Mouse (Mus musculus) lung, postnatal 0 days (tissue): ENCODE data around the gene Nrxn3. TPM values are rescaled to one million over a fixed set of nuclear protein-coding genes. Genes with fewer than 3 reads are reported as not detected.
A peak's percentile ranks its signal among the peaks of the same experiment; 100 is the strongest.

Source experiments
- ATAC-seq: fragments of 200-750 bp; cut with Nextera tagmentation; 2 replicates; pipeline ENCODE4 v1.8.0; 2017; ENCODE audit warnings: moderate library complexity
- DNase-seq: peaks from one replicate; pipeline ENCODE4 v3.0.0-alpha.2; 2016; ENCODE audit warnings: low spot score
- H3K27ac ChIP-seq: fragments of 300-500 bp; sonication (generic); 2 replicates; pipeline ENCODE4 v1.5.1; 2014; ENCODE audit warnings: antibody characterized with exemption, mild to moderate bottlenecking, low read length, mixed read lengths
- H3K27me3 ChIP-seq: fragments of 300-500 bp; sonication (generic); replicated peaks from 2 replicates; pipeline ENCODE4 v1.6.1; 2014; ENCODE audit warnings: low read length, mixed read lengths; ENCODE audit not compliant: insufficient read depth
- H3K36me3 ChIP-seq: fragments of 300-500 bp; sonication (generic); 2 replicates; pipeline ENCODE4 v1.6.1; 2014; ENCODE audit warnings: low read length, mixed read lengths; ENCODE audit not compliant: insufficient read depth
- H3K4me1 ChIP-seq: fragments of 300-500 bp; sonication (generic); 2 replicates; pipeline ENCODE4 v1.6.1; 2014; ENCODE audit warnings: antibody characterized with exemption, low read depth, low read length, mixed read lengths; ENCODE audit not compliant: insufficient read depth
- H3K4me2 ChIP-seq: fragments of 300-500 bp; sonication (generic); replicated peaks from 2 replicates; pipeline ENCODE4 v1.6.1; 2014; ENCODE audit warnings: low read depth, mild to moderate bottlenecking, low read length, moderate library complexity, mixed read lengths
- H3K4me3 ChIP-seq: fragments of 300-500 bp; sonication (generic); 2 replicates; pipeline ENCODE4 v1.5.1; 2014; ENCODE audit warnings: low read depth, low read length
- H3K9ac ChIP-seq: fragments of 300-500 bp; sonication (generic); replicated peaks from 2 replicates; pipeline ENCODE4 v1.6.1; 2014; ENCODE audit warnings: low read depth, mild to moderate bottlenecking
- H3K9me3 ChIP-seq: fragments of 300-500 bp; sonication (generic); 2 replicates; pipeline ENCODE4 v1.6.1; 2016; ENCODE audit warnings: low read length, mixed read lengths
- CTCF ChIP-seq: IDR thresholded peaks from 2 replicates; pipeline ENCODE4 v1.5.1; 2016; ENCODE audit warnings: antibody characterized with exemption, mild to moderate bottlenecking
- EP300 ChIP-seq: IDR thresholded peaks from 2 replicates; pipeline ENCODE4 v1.6.1; 2016; ENCODE audit warnings: antibody characterized with exemption, mild to moderate bottlenecking, control low read depth
- WGBS: fragments of 180-500 bp; shearing (Covaris S2); extraction: QIAGEN DNeasy Blood & Tissue Kit; methylation state at CpG from one replicate; pipeline ENCODE4 v1.1.7; 2014; 5-methylcytosine and 5-hydroxymethylcytosine counted together
- polyA plus RNA-seq: library from polyadenylated mRNA; unstranded; fragments of >200 nt; fragmentation: Nextera tagmentation; extraction: Ambion mirVana; gene quantifications from 2 replicates; pipeline ENCODE4 v1.2.1, GENCODE M21; 2015

Nrxn3 gene
- polyA plus RNA-seq, 1 experiment from 2014 or later: 2.1 TPM

GRCm38 (mm10) chr12:89148974-89149411 lies 426.3 kb downstream of the Nrxn3 start:
- no peak overlapping the region for H3K27ac ChIP-seq
- ATAC-seq (no peak), DNase-seq (no peak)
- no peak overlapping the region for H3K4me3 ChIP-seq
- no peak overlapping the region for H3K4me2 ChIP-seq
- H3K27me3 ChIP-seq: no peaks in the 10 kb centered on the region
- no peak overlapping the region for H3K9ac ChIP-seq
- H3K4me1 ChIP-seq: no peaks in the 10 kb centered on the region
- H3K36me3 ChIP-seq: no peaks in the 10 kb centered on the region
- TF ChIP-seq EP300 (no peak), CTCF (no peak)
- no peaks in the 10 kb centered on the region for H3K9me3 ChIP-seq
- 23% methylated on average over 3 of the region's 3 CpGs for WGBS

- no peak overlapping the region for H3K4me3 ChIP-seq
- ATAC-seq (no peak), DNase-seq (no peak)
- H3K9ac ChIP-seq: no peak overlapping the region
- no peak overlapping the region for H3K4me2 ChIP-seq
- no peaks in the 10 kb centered on the region for H3K9me3 ChIP-seq
- WGBS: 50% methylated on average over 2 of the region's 2 CpGs
- H3K36me3 ChIP-seq: no peaks in the 10 kb centered on the region
- no peak overlapping the region for H3K27ac ChIP-seq
- no peak for TF ChIP-seq CTCF
- no peak for TF ChIP-seq EP300
- no peaks in the 10 kb centered on the region for H3K27me3 ChIP-seq
- H3K4me1 ChIP-seq: no peaks in the 10 kb centered on the region
Observed at GRCm38 (mm10) chr12:89149455-89149854, 426.8 kb downstream of the Nrxn3 start.

GRCm38 (mm10) chr12:89156086-89156757 lies 433.5 kb downstream of the Nrxn3 start:
- peak; percentile 56 for DNase-seq
- Histone ChIP-seq H3K4me3 (no peak overlapping the region), H3K27me3 (no peaks in the 10 kb centered on the region), H3K27ac (peak overlapping the region; percentile 59; the same call in 1 of the 2 replicates), H3K36me3 (no peaks in the 10 kb centered on the region), H3K9ac (no peak overlapping the region), H3K4me1 (no peaks in the 10 kb centered on the region), H3K4me2 (no peak overlapping the region), H3K9me3 (no peaks in the 10 kb centered on the region)
- peak; percentile 74 for ATAC-seq
- 26% methylated on average over 9 of the region's 9 CpGs for WGBS
- TF ChIP-seq EP300 (peak; percentile 16; the same call in 1 of the 2 replicates), CTCF (no peak)

- H3K27ac ChIP-seq: no peak overlapping the region
- H3K36me3 ChIP-seq: no peaks in the 10 kb centered on the region
- H3K4me3 ChIP-seq: no peak overlapping the region
- H3K27me3 ChIP-seq: no peaks in the 10 kb centered on the region
- H3K9ac ChIP-seq: no peak overlapping the region
- ATAC-seq (peak; percentile 77), DNase-seq (peak; percentile 59)
- 58% methylated on average over 8 of the region's 8 CpGs for WGBS
- no peaks in the 10 kb centered on the region for H3K9me3 ChIP-seq
- no peak overlapping the region for H3K4me2 ChIP-seq
- TF ChIP-seq CTCF (no peak), EP300 (peak; percentile 91)
- H3K4me1 ChIP-seq: no peaks in the 10 kb centered on the region
Observed at GRCm38 (mm10) chr12:89159353-89159752, 436.7 kb downstream of the Nrxn3 start.

GRCm38 (mm10) chr12:89174306-89175159 lies 451.9 kb downstream of the Nrxn3 start:
- H3K9ac ChIP-seq: no peak overlapping the region
- 73% methylated on average over 12 of the region's 12 CpGs for WGBS
- ATAC-seq: no peak

GRCm38 (mm10) chr12:89179970-89180666 lies 457.4 kb downstream of the Nrxn3 start:
- Histone ChIP-seq H3K9ac (no peak overlapping the region), H3K9me3 (no peaks in the 10 kb centered on the region), H3K36me3 (no peaks in the 10 kb centered on the region), H3K4me2 (no peak overlapping the region), H3K27me3 (no peaks in the 10 kb centered on the region), H3K4me1 (no peaks in the 10 kb centered on the region), H3K4me3 (no peak overlapping the region), H3K27ac (no peak overlapping the region)
- ATAC-seq (no peak; the same call in 1 of the 2 replicates), DNase-seq (peak; percentile 10)
- 39% methylated on average over 13 of the region's 13 CpGs for WGBS
- no peak for TF ChIP-seq CTCF
- no peak for TF ChIP-seq EP300

More at GRCm38 (mm10) chr12:89174306-89175159, 451.9 kb downstream of the Nrxn3 start:
- no peak for DNase-seq
- TF ChIP-seq CTCF: no peak
- TF ChIP-seq EP300: no peak
- H3K27me3 ChIP-seq: no peaks in the 10 kb centered on the region
- H3K4me2 ChIP-seq: no peak overlapping the region
- no peaks in the 10 kb centered on the region for H3K36me3 ChIP-seq
- H3K4me1 ChIP-seq: no peaks in the 10 kb centered on the region
- H3K9me3 ChIP-seq: no peaks in the 10 kb centered on the region
- H3K4me3 ChIP-seq: no peak overlapping the region
- H3K27ac ChIP-seq: no peak overlapping the region
